Comparison of ENCODE assay signal across 13 mouse cellular contexts in genomic region chr9:34965041-34965415, GRCm38 (mm10).
DNase-seq lines count a peak whose midpoint lies in the region; ATAC-seq and TF ChIP-seq lines count a peak whose summit lies in the region.
"Had no signal": no experiment of that assay in that cellular context is flagged by ENCODE, and none has a peak within 500 bp of the region (broad histone marks: within the 10 kb centered on the region; RNA-seq: fewer than 3 reads in every experiment).

No protein-coding gene starts in this region.

- no peak overlapping the region for H3K4me3 ChIP-seq in forebrain, postnatal 0 days (ENCODE audit: low read depth, low read length)
- H3K4me3 ChIP-seq in midbrain, embryonic 13.5 days (replicated peaks), result no peak overlapping the region
- no peak overlapping the region for H3K4me3 ChIP-seq in liver, postnatal 0 days (ENCODE audit: low read depth, low read length)
- H3K4me3 ChIP-seq: limb, embryonic 15.5 days had no signal

- DNase-seq in MN1 (ENCODE audit: low spot score), result peak; percentile 24
- peak; percentile 69 for DNase-seq in embryo, embryonic 11 days
- DNase-seq in forebrain, postnatal 0 days, result peak; percentile 43
- DNase-seq in thymus, postnatal 14 days, result no peak
- DNase-seq in liver, postnatal 0 days, result no peak
- DNase-seq in adrenal gland, adult (ENCODE audit: inconsistent age in 2 of 2, low spot score in 1 of 2), result no peak
- DNase-seq: adrenal gland, adult 8-10 months; kidney, postnatal 14 days; thymus, postnatal 4 days had no signal

- no peak overlapping the region for H3K4me2 ChIP-seq in forebrain, postnatal 0 days (ENCODE audit: low read depth)
- no peak overlapping the region for H3K4me2 ChIP-seq in midbrain, embryonic 13.5 days (replicated peaks)
- H3K4me2 ChIP-seq in liver, postnatal 0 days (ENCODE audit: low read depth, low read length), result no peak overlapping the region
- H3K4me2 ChIP-seq: limb, embryonic 15.5 days had no signal

- H3K36me3 ChIP-seq in forebrain, postnatal 0 days (ENCODE audit: insufficient read depth), result no peaks in the 10 kb centered on the region
- no peaks in the 10 kb centered on the region; the same call in 1 of the 2 replicates for H3K36me3 ChIP-seq in midbrain, embryonic 13.5 days
- no peaks in the 10 kb centered on the region for H3K36me3 ChIP-seq in liver, postnatal 0 days (replicated peaks; ENCODE audit: insufficient read depth, low read length)
- H3K36me3 ChIP-seq: limb, embryonic 15.5 days had no signal

- no peak for TF ChIP-seq CTCF in forebrain, postnatal 0 days (IDR thresholded peaks at IDR 0.05; ENCODE audit: low read depth)
- TF ChIP-seq CTCF in liver, postnatal 0 days (IDR thresholded peaks at IDR 0.05; ENCODE audit: low read depth), result no peak

- H3K4me1 ChIP-seq in forebrain, postnatal 0 days (ENCODE audit: insufficient read depth), result peaks cover 9% of the 10 kb centered on the region; the same call in 1 of the 2 replicates
- H3K4me1 ChIP-seq in midbrain, embryonic 13.5 days (replicated peaks), result peaks cover 32% of the 10 kb centered on the region
- H3K4me1 ChIP-seq in liver, postnatal 0 days (ENCODE audit: insufficient read depth), result no peaks in the 10 kb centered on the region
- H3K4me1 ChIP-seq: limb, embryonic 15.5 days had no signal

- H3K27me3 ChIP-seq in forebrain, postnatal 0 days (ENCODE audit: insufficient read depth, low read length), result no peaks in the 10 kb centered on the region
- H3K27me3 ChIP-seq in midbrain, embryonic 13.5 days, result 0 out of 2 replicates have a peak, but pooled peaks cover 2% of the 10 kb centered on the region
- no peaks in the 10 kb centered on the region for H3K27me3 ChIP-seq in liver, postnatal 0 days (ENCODE audit: insufficient read depth, low read length)
- H3K27me3 ChIP-seq: limb, embryonic 15.5 days; Patski had no signal

- TF ChIP-seq EP300 in liver, postnatal 0 days (IDR thresholded peaks at IDR 0.05; ENCODE audit: low read depth), result no peak

- 7% methylated on average over 4 of the region's 4 CpGs for WGBS in forebrain, postnatal 0 days
- 8% methylated on average over 4 of the region's 4 CpGs for WGBS in midbrain, embryonic 13.5 days
- 54% methylated on average over 4 of the region's 4 CpGs for WGBS in liver, postnatal 0 days (ENCODE audit: insufficient replicate concordance)

- no peaks in the 10 kb centered on the region for H3K9me3 ChIP-seq in forebrain, postnatal 0 days (ENCODE audit: low read length)
- H3K9me3 ChIP-seq in midbrain, embryonic 13.5 days, result no peaks in the 10 kb centered on the region
- H3K9me3 ChIP-seq in liver, postnatal 0 days (ENCODE audit: low read length), result no peaks in the 10 kb centered on the region
- H3K9me3 ChIP-seq: limb, embryonic 15.5 days had no signal

- no peak overlapping the region for H3K9ac ChIP-seq in forebrain, postnatal 0 days
- no peak overlapping the region for H3K9ac ChIP-seq in midbrain, embryonic 13.5 days (replicated peaks)
- no peak overlapping the region for H3K9ac ChIP-seq in liver, postnatal 0 days (replicated peaks)
- H3K9ac ChIP-seq: limb, embryonic 15.5 days had no signal

- peak; percentile 61 for ATAC-seq in forebrain, postnatal 0 days
- ATAC-seq in midbrain, embryonic 13.5 days, result peak; percentile 87
- no peak for ATAC-seq in liver, postnatal 0 days
- ATAC-seq: CD4-positive, CD25-positive, alpha-beta regulatory T cell, adult 4 months; Patski had no signal

- no peak overlapping the region for H3K27ac ChIP-seq in forebrain, postnatal 0 days (ENCODE audit: low read depth, low read length)
- peak overlapping the region; percentile 74 for H3K27ac ChIP-seq in midbrain, embryonic 13.5 days
- H3K27ac ChIP-seq in liver, postnatal 0 days (ENCODE audit: low read depth), result no peak overlapping the region
- H3K27ac ChIP-seq: limb, embryonic 15.5 days had no signal

Comparison
In these comparisons a context has a peak if more than half of its experiments do, and no peak if none do; other contexts are left out.
1. DNase-seq: peak in MN1 (single experiment), embryo, embryonic 11 days (single experiment) and forebrain, postnatal 0 days (single experiment); none in thymus, postnatal 14 days (single experiment), liver, postnatal 0 days (single experiment) and adrenal gland, adult (0 of 2).